Mouse (Mus musculus): ENCODE data around the gene Cd274. TPM values are rescaled to one million over a fixed set of nuclear protein-coding genes. Genes with fewer than 3 reads are reported as not detected.

Cd274 gene
- polyA plus RNA-seq, 1 experiment: 0.25 TPM

GRCm38 (mm10) chr19:29326396-29326795 lies 40.9 kb upstream of the Cd274 start:
- H3K4me3 ChIP-seq: no peak overlapping the region
- no peaks in the 10 kb centered on the region for H3K27me3 ChIP-seq (ENCODE audit: control insufficient read depth, insufficient read depth, insufficient read length)
- H3ac ChIP-seq (ENCODE audit: control insufficient read depth, insufficient read length): no peak overlapping the region
- TF ChIP-seq MAX (IDR thresholded peaks at IDR 0.05; ENCODE audit: low read depth): no peak
- no peak for TF ChIP-seq POLR2AphosphoS2 (IDR thresholded peaks at IDR 0.05; ENCODE audit: insufficient read length, low read depth)
- no peak for TF ChIP-seq E2F4 (IDR thresholded peaks at IDR 0.05; ENCODE audit: insufficient read depth)
- no peak for TF ChIP-seq SRF (IDR thresholded peaks at IDR 0.05; ENCODE audit: control insufficient read depth, insufficient read length, low read depth)
- no peak for TF ChIP-seq MYOG (IDR thresholded peaks at IDR 0.05; ENCODE audit: control insufficient read depth in 1 of 3, insufficient read depth in 1 of 3, insufficient read length in 2 of 3, low read depth in 2 of 3)
- TF ChIP-seq MYOD1 (IDR thresholded peaks at IDR 0.05; ENCODE audit: control insufficient read depth in 1 of 3, insufficient read length in 2 of 3, low read depth in 2 of 3): no peak
- TF ChIP-seq USF1 (IDR thresholded peaks at IDR 0.05; ENCODE audit: low read depth): no peak
- no peak for TF ChIP-seq CEBPB (IDR thresholded peaks at IDR 0.05; ENCODE audit: insufficient read depth, poor library complexity, severe bottlenecking)
- TF ChIP-seq TCF12 (IDR thresholded peaks at IDR 0.05; ENCODE audit: insufficient read depth, poor library complexity, severe bottlenecking): no peak
- TF ChIP-seq POLR2A (IDR thresholded peaks at IDR 0.05; ENCODE audit: insufficient read length, low read depth): no peak
- TF ChIP-seq REST (IDR thresholded peaks at IDR 0.05; ENCODE audit: insufficient read depth, insufficient read length): no peak
- TF ChIP-seq TCF3 (IDR thresholded peaks at IDR 0.05; ENCODE audit: insufficient read length, low read depth): no peak
- no peaks in the 10 kb centered on the region for H3K79me2 ChIP-seq (ENCODE audit: control insufficient read depth, insufficient read depth)
- no peak overlapping the region for H3K4me2 ChIP-seq (ENCODE audit: low read depth)
- no peaks in the 10 kb centered on the region for H3K36me3 ChIP-seq (ENCODE audit: control insufficient read depth, insufficient read depth)

GRCm38 (mm10) chr19:29326822-29327552 lies 40.3 kb upstream of the Cd274 start:
- no peak overlapping the region for H3ac ChIP-seq (ENCODE audit: control insufficient read depth, insufficient read length)
- no peak overlapping the region for H3K4me2 ChIP-seq (ENCODE audit: low read depth)
- H3K79me2 ChIP-seq (ENCODE audit: control insufficient read depth, insufficient read depth): no peaks in the 10 kb centered on the region
- H3K27me3 ChIP-seq (ENCODE audit: control insufficient read depth, insufficient read depth, insufficient read length): no peaks in the 10 kb centered on the region
- no peak for TF ChIP-seq MYOG (IDR thresholded peaks at IDR 0.05; ENCODE audit: control insufficient read depth in 1 of 3, insufficient read depth in 1 of 3, insufficient read length in 2 of 3, low read depth in 2 of 3)
- TF ChIP-seq POLR2A (IDR thresholded peaks at IDR 0.05; ENCODE audit: insufficient read length, low read depth): no peak
- TF ChIP-seq MAX (IDR thresholded peaks at IDR 0.05; ENCODE audit: low read depth): no peak
- no peak for TF ChIP-seq USF1 (IDR thresholded peaks at IDR 0.05; ENCODE audit: low read depth)
- no peak for TF ChIP-seq TCF12 (IDR thresholded peaks at IDR 0.05; ENCODE audit: insufficient read depth, poor library complexity, severe bottlenecking)
- no peak for TF ChIP-seq CEBPB (IDR thresholded peaks at IDR 0.05; ENCODE audit: insufficient read depth, poor library complexity, severe bottlenecking)
- TF ChIP-seq E2F4 (IDR thresholded peaks at IDR 0.05; ENCODE audit: insufficient read depth): no peak
- no peak for TF ChIP-seq TCF3 (IDR thresholded peaks at IDR 0.05; ENCODE audit: insufficient read length, low read depth)
- TF ChIP-seq SRF (IDR thresholded peaks at IDR 0.05; ENCODE audit: control insufficient read depth, insufficient read length, low read depth): no peak
- TF ChIP-seq MYOD1 (IDR thresholded peaks at IDR 0.05; ENCODE audit: control insufficient read depth in 1 of 3, insufficient read length in 2 of 3, low read depth in 2 of 3): no peak
- TF ChIP-seq REST (IDR thresholded peaks at IDR 0.05; ENCODE audit: insufficient read depth, insufficient read length): no peak
- no peak for TF ChIP-seq POLR2AphosphoS2 (IDR thresholded peaks at IDR 0.05; ENCODE audit: insufficient read length, low read depth)
- H3K4me3 ChIP-seq: no peak overlapping the region
- H3K36me3 ChIP-seq (ENCODE audit: control insufficient read depth, insufficient read depth): no peaks in the 10 kb centered on the region

- peaks cover 9% of the 10 kb centered on the region for H3K27me3 ChIP-seq (ENCODE audit: control insufficient read depth, insufficient read depth, insufficient read length)
These were observed 33.0 kb upstream of the Cd274 start, which contains the start of gene Rln1 for GRCm38 (mm10) chr19:29334068-29334745. Rln1 (minus strand) TSS chr19:29334670.

GRCm38 (mm10) chr19:29336624-29337023 lies 30.6 kb upstream of the Cd274 start:
- peaks cover 9% of the 10 kb centered on the region for H3K27me3 ChIP-seq (ENCODE audit: control insufficient read depth, insufficient read depth, insufficient read length)
- H3K4me3 ChIP-seq: no peak overlapping the region
- no peaks in the 10 kb centered on the region for H3K36me3 ChIP-seq (ENCODE audit: control insufficient read depth, insufficient read depth)
- no peaks in the 10 kb centered on the region for H3K79me2 ChIP-seq (ENCODE audit: control insufficient read depth, insufficient read depth)
- no peak overlapping the region for H3ac ChIP-seq (ENCODE audit: control insufficient read depth, insufficient read length)
- no peak overlapping the region for H3K4me2 ChIP-seq (ENCODE audit: low read depth)
- no peak for TF ChIP-seq REST (IDR thresholded peaks at IDR 0.05; ENCODE audit: insufficient read depth, insufficient read length)
- TF ChIP-seq MYOD1 (IDR thresholded peaks at IDR 0.05; ENCODE audit: control insufficient read depth in 1 of 3, insufficient read length in 2 of 3, low read depth in 2 of 3): no peak
- no peak for TF ChIP-seq USF1 (IDR thresholded peaks at IDR 0.05; ENCODE audit: low read depth)
- TF ChIP-seq E2F4 (IDR thresholded peaks at IDR 0.05; ENCODE audit: insufficient read depth): no peak
- no peak for TF ChIP-seq SRF (IDR thresholded peaks at IDR 0.05; ENCODE audit: control insufficient read depth, insufficient read length, low read depth)
- no peak for TF ChIP-seq TCF3 (IDR thresholded peaks at IDR 0.05; ENCODE audit: insufficient read length, low read depth)
- no peak for TF ChIP-seq MAX (IDR thresholded peaks at IDR 0.05; ENCODE audit: low read depth)
- no peak for TF ChIP-seq POLR2AphosphoS2 (IDR thresholded peaks at IDR 0.05; ENCODE audit: insufficient read length, low read depth)
- no peak for TF ChIP-seq CEBPB (IDR thresholded peaks at IDR 0.05; ENCODE audit: insufficient read depth, poor library complexity, severe bottlenecking)
- no peak for TF ChIP-seq TCF12 (IDR thresholded peaks at IDR 0.05; ENCODE audit: insufficient read depth, poor library complexity, severe bottlenecking)
- no peak for TF ChIP-seq MYOG (IDR thresholded peaks at IDR 0.05; ENCODE audit: control insufficient read depth in 1 of 3, insufficient read depth in 1 of 3, insufficient read length in 2 of 3, low read depth in 2 of 3)
- TF ChIP-seq POLR2A (IDR thresholded peaks at IDR 0.05; ENCODE audit: insufficient read length, low read depth): no peak

More at GRCm38 (mm10) chr19:29334068-29334745, 33.0 kb upstream of the Cd274 start, which contains the start of gene Rln1:
- Histone ChIP-seq H3K36me3 (ENCODE audit: control insufficient read depth, insufficient read depth) (no peaks in the 10 kb centered on the region), H3K4me3 (no peak within 1 kb of the TSS), H3K4me2 (ENCODE audit: low read depth) (peak within 1 kb of the TSS; percentile 18), H3K79me2 (ENCODE audit: control insufficient read depth, insufficient read depth) (no peaks in the 10 kb centered on the region), H3ac (ENCODE audit: control insufficient read depth, insufficient read length) (no peak within 1 kb of the TSS)
- no peak for TF ChIP-seq TCF12 (IDR thresholded peaks at IDR 0.05; ENCODE audit: insufficient read depth, poor library complexity, severe bottlenecking)
- no peak for TF ChIP-seq E2F4 (IDR thresholded peaks at IDR 0.05; ENCODE audit: insufficient read depth)
- TF ChIP-seq CEBPB (IDR thresholded peaks at IDR 0.05; ENCODE audit: insufficient read depth, poor library complexity, severe bottlenecking): no peak
- no peak for TF ChIP-seq POLR2AphosphoS2 (IDR thresholded peaks at IDR 0.05; ENCODE audit: insufficient read length, low read depth)
- TF ChIP-seq POLR2A (IDR thresholded peaks at IDR 0.05; ENCODE audit: insufficient read length, low read depth): no peak
- no peak for TF ChIP-seq USF1 (IDR thresholded peaks at IDR 0.05; ENCODE audit: low read depth)
- no peak for TF ChIP-seq REST (IDR thresholded peaks at IDR 0.05; ENCODE audit: insufficient read depth, insufficient read length)
- TF ChIP-seq MAX (IDR thresholded peaks at IDR 0.05; ENCODE audit: low read depth): no peak
- TF ChIP-seq TCF3 (IDR thresholded peaks at IDR 0.05; ENCODE audit: insufficient read length, low read depth): no peak
- no peak for TF ChIP-seq SRF (IDR thresholded peaks at IDR 0.05; ENCODE audit: control insufficient read depth, insufficient read length, low read depth)
- no peak for TF ChIP-seq MYOD1 (IDR thresholded peaks at IDR 0.05; ENCODE audit: control insufficient read depth in 1 of 3, insufficient read length in 2 of 3, low read depth in 2 of 3)
- no peak for TF ChIP-seq MYOG (IDR thresholded peaks at IDR 0.05; ENCODE audit: control insufficient read depth in 1 of 3, insufficient read depth in 1 of 3, insufficient read length in 2 of 3, low read depth in 2 of 3)
